Mouse (Mus musculus) embryo, embryonic 9.5 days (tissue): ENCODE results near the gene Gm38431.
A peak's percentile ranks its signal among the peaks of the same experiment; 100 is the strongest.

ENCODE experiments used
- DNase-seq: peaks from one replicate; pipeline ENCODE4 v3.0.0-alpha.2; 2017; ENCODE audit errors: extremely low spot score

Gene Gm38431

DNA sequence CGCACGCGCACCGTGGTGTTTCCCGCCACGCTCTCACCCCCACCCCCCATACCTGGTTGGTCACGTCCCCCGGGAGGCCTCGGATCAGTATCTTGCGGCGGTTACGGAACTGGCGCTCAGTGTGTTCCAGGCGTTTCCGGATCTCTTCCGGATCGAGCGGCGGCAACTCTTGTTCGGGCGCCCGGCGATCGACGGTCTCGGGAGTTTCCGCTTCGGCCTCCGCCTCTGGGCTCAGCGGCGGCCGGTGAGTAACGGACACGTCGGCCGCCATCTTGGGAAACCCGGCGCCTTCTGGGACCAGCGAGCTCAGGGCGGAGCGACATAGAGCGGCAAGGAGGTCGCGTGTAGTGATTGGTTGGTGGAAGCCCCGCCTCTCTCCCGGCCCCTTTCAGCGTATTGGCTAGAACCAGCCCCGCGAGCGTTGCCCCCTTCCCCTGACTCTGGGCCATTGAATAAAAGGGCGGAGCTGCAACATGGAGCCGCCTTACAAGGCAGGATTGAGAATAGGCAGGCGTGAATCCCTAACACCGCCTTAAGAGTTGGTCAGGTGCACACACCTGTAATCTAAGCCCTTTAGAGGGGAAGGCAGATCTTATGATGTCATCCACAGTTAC, at the start of gene Gm38431, which contains the start of gene Raver1:
Gene Gm38431 (minus strand): TSS at position 291 of the 614 bp plus-strand sequence.
Gene Raver1 (minus strand): TSS at position 302 of the 614 bp plus-strand sequence.
- DNase-seq = peak; percentile 98

DNA sequence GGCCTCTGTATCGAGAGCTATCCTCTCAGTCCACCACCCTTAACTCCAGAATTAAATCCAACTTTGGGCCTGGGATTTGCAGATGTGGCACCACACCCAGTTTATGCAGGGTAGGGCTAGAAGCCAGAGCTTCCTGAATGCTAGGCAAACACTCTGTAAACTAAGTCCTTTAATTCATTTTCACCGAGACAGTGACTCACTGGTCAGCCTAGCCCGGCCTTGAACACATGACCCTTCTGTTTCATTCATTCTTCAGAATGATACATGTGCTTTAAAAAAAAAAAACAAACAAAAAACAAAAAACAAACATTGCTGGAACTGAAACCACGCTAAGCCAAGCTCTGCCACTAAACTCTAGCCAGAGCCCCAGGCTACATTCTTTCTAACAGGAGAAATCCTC, 46.6 kb upstream of the Gm38431 start:
- no peak for DNase-seq

DNA sequence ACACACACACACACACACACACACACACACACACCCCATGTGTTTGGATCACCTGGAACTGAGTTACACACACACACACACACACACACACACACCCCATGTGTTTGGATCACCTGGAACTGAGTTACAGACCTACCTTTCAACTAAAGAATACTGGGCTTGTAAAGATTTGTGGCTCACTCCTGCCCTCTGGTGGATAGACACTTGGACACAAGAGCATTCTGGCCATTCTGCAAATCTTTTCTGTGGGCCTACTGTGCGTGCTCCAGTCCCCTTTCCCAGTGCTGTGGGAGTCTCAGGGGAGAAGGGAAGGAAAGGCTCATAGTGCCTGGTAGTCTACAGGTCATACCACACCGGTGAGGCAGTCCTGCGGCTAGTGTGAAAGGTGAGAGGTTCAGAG, 45.4 kb upstream of the Gm38431 start:
- DNase-seq = peak; percentile 60

DNA sequence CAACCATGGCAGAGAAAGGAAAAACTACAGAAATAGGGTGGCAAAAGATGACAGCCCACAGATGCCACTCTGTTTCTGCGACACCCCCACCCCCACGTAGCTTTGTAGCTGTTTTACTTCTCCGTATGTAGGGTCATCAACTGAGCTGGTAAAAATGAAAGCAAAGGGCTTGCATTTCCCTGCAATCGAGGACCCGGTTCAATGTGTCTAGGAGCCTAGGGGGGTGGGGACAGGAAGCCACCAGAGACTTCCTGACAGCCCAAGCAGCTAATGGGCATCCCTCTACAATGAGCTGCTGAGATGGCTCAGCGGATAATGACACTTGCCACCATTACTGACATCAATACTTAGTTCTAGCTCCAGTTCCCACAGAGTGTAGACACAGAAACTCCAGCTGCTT, 44.6 kb upstream of the Gm38431 start:
- DNase-seq = no peak

DNA sequence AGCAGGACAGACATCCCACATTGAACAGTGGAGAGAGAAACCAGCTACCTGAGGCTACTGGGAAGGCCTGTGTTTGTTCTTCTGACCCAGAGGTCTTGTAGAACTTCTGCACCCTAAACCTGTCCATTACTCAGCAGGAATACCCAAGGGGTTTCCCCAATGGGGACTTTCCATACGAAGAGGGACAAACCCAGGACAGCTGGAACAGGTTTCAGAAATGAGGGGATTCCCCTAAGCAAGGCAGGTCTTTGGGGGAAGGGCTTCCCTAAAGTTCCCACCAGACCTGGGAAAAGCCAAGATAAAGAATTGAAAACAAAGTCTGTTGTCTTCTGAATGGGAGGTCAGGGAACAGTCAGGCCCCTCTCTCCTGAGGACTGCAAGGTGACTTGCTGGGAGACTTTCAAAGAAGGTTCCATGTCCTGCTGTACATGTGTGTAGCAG, 44.2 kb upstream of the Gm38431 start:
- DNase-seq = no peak

DNA sequence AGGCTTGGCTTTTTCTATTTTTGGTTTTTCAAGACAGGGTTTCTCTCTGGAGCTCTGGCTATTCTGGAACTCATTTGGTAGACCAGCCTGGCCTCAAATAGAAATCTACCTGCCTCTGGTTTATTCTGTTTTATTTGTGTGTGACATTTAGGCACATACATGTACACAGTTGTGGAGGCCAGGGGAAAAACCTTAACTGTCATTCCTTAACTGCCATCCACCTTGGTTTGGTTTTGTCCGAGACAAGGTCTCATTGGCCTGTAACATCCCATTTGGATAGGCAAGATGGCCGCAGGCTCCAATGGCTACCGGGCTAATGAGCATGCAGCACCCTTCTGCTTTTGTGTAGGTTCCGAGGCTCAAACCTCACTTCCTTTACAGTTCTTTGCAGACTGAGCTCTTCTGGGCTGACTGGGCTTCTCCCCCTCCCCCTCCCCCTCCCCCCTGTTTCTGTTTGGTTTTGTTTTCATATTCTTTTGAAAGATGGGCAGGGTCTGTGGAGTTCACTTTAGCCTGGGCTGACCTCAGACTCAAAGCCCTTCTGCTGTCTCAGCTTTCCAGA, 43.6 kb upstream of the Gm38431 start:
- DNase-seq = no peak

DNA sequence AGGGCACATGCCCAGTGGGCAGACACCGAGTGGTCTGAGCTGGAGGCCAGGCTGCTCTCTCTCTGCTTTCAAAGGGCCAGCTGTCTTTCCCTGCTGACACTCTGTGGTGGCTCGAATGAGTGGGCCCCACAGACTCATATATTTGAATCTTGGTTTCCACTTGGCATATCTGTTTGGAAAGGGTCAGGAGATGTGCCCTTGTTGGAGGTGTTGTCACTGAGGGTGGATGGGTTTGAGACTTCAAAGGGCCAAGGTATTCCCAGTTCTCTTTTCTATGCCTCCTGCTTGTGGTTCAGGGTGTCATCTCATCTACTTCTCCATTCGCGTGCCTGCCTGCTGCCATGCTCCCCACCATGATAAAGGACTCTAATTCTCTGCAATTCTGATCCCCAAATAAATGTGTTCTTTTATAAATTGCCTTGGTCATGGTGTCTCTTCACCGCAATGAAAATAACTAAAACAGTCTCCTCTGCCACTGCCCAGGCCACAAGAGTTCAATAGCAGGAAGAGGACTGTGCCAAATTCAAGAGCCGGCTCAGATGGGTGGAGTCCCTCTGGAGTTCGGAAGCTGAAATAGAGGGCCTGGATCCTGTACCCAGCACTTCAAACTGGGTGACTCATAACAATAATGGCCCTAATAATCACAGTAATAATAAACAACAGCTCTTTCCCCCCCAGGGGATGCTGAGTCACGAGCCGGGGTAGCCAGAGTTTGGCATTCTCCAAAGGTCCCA, 43.0 kb upstream of the Gm38431 start:
- no peak for DNase-seq

DNA sequence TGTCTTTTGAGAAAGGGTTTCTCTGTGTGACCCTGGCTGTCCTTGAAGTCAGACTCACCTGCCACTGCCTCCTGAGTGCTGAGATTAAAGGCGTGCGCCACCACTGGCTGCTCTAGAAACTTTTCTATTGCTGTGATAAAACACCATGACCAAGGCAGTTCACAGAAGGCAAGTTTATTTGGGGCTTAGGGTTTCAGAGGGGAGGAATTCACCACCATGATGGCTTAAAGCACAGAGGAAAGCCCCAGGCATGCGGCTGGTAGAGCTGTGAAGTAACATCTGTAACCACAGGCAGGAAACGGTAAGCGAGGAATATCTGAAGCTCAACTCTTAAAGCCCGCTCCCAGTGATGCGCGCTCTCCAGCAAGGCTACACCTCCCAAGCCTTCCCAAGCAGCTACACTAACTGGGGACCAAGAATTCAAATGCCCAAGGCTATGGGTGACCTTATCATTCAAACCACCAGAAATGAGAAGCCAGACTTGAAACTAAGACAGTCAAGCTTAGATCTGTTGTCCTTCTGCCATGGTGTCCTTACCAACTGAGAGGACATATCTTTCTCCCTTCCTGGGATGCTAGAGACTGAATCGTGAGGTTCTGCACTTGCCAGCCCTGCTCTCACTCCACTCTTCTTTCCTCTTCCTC, 41.4 kb upstream of the Gm38431 start:
- DNase-seq = no peak

DNA sequence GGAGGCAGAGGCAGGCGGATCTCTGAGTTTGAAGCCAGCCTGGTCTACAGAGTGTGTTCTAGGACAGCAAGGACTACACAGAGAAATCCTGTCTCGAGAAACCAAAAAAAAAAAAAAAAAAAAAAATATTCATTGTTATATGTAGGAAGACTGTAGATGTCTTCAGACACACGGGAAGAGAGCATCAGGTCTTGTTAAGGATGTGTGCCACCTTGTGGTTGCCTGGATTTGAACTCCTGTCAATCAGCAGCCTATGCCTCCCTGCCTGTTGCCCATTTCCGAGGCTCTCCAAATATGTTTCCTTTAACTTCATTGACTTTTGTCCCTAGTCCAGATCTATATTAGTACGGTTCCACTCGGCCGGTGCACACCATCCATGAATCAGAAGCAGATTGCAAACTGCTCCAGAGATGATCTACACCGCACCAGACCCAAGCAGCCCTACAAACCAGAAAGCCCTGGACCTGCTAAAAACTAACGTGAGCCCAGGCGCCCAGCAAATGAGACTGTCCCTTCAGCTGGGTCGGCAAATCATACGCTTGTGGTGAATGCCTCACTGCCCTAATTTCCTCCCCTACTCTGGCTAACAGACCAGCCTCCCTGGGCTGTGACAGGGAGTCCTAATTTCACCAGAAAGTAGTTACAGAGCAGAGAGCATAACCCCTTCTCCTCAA, 40.4 kb upstream of the Gm38431 start:
- no peak for DNase-seq

DNA sequence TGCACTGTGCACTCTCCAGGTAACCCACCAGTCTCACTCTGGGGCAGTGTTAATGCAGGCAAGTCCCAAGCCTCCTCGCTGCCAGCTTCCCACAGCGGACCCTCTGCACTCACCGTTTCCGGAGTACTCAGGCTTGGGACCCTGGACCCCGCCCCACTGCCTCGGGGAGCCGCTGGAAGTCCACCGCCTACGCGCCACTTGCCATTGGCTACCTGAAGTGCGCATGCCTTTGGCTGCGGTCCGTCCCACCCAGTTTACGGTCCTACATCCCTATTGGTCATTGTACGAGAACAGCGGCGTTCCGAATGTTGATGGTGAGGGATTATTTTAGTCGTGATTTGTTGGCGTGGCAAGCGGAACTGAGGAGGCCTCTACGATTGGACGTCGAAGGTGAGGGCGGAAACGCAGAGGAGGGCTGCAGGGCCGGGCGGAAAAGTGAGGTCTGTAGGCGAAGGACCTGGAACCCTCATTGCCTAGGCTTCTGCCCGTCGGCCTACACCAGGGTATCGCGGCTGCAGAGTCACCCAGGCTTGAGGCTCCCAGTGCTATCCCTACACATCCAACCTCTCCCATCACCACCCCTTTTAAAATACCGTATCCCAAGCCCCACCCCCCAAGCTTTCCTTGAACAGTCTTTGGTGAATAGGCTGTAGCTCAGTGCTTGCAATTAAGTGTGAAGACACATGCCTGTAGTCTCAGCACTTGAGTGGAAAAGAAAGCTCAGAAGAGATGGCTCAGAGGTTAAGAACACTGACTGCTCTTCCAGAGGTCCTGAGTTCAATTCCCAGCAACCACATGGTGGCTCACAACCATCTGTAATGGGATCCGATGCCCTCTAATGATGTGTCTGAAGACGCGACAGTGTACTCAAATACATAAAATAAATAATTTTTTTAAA, 39.5 kb upstream of the Gm38431 start, which contains the start of gene Tyk2:
Gene Tyk2 (minus strand): TSS at position 185 of the 898 bp plus-strand sequence.
- DNase-seq = peak; percentile 91

DNA sequence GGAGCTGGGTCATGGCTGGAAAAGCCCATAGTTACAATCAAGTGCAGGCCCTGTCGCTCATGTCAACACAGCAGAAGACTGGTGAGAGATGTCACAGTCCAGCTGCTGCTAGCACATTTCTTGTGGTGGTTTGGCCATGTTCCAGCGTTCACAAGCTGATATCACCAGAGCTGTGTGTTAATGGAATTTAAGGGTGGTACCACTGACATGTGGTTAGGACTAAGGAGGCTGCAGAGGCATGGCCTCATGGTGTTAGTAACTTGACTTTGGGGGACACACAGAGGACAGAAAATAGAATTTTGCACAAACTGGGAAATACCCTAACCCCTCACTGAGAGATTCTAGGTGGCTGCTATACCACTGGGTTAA, 34.4 kb upstream of the Gm38431 start:
- DNase-seq = no peak

DNA sequence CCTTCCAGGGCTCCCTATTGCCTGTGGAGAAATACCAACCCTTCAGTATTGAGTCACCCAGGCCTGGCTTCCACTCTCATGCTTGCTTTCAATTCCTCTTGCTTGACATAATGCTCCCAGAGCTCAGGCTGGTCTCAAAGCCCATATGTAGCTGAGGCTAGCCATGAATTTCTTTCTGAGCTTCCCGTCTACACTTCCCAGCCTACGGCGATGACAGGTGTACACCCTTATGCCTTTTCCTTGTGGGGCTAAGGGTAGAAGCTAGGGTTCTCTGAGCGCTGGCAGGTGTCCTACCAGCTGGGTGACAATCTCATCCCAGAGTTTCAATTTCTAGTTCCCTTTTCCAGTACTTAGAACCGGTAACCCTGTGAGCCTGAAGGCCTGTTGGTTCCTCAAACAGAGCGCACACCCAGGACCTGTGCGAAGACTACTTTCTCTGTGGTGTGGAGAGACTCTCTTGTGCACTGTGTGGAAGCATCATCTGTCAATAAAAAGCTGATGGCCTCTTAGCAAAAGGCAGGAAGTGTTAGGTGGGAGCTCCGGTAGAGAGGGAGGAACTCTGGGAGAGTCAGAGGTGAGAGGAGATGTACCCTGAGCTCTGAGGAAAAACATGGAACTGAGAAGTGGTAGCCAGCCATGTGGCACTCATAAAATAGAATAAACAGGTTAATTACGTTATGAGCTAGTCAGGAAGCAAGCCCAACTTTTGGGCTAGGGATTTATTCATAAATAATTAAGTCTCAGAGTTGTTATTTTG, 33.9 kb upstream of the Gm38431 start:
- DNase-seq = no peak

DNA sequence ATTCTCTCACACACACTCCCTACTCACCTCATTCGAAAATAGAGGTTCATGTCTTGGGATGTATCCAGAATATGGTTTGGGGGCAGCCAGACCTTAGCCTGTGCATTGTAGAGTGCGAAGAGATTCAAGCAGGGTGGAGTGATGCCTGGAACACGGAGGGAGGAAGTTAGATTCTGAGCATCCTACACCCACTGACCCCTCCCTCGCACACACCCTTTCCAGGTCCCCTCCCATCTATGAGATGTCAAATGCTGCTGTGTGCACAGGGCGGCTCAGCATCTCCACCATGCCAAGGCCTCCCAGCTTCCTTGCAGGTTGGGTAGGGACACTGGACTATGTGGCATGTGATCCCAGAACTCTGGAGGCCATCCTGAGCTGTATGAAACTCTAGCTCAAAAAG, 33.0 kb upstream of the Gm38431 start:
- no peak for DNase-seq

DNA sequence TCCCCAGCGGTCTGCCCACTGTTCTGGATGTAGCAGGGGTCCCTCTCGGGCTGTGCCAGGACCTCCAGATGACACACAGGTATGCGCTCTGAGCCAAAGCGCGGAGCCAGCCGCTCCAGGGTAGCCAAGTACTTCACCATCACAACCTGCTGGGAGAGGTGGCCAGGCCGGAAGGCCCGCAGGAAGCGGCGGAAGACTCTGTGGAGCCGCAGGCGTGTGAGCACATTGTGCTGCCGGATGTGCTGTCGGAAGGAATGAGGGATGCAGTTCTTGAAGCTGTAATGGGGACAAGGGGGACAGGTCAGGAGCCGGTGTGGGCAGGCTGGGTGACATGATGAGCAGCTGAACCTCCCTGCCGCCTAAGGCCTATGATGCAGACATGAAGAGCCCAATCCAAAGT, 29.7 kb upstream of the Gm38431 start:
- no peak for DNase-seq

DNA sequence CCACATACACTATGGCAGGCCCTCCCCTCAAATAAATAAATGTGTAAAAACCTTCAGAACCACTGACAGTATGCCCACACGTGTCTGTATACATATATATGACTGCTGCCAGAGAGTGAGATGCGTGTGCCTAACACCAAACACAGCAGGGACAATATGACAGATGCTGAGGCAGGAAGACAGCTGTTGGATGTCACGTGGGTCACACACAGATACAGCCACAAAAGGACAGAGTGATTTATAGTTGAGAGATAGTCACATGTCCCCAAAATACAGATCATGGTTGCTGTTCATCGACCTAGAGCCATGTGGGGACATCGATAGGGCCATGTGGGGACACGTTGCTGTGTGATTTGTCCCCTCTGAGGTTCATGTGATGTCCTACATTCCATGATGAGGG, 25.3 kb upstream of the Gm38431 start:
- no peak for DNase-seq

DNA sequence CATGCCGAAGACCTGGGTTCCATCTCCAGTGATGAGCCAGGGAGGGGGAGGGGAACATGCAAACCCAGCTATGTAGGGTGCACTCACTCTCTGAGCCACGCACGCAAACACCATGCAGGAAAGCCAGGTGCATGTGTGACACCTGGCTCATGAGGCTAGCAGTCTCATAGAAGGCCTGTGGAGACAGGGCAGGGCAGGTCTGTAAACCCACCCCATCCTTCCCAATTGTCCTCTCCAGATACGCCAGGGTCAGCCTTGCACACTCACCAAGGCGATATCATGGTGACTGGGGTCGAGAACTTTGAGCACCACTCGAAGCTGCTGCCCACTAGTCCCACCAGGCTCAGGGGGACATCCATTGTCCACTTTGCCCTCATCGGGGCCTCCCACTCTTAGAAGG, 23.3 kb upstream of the Gm38431 start:
- DNase-seq = no peak

DNA sequence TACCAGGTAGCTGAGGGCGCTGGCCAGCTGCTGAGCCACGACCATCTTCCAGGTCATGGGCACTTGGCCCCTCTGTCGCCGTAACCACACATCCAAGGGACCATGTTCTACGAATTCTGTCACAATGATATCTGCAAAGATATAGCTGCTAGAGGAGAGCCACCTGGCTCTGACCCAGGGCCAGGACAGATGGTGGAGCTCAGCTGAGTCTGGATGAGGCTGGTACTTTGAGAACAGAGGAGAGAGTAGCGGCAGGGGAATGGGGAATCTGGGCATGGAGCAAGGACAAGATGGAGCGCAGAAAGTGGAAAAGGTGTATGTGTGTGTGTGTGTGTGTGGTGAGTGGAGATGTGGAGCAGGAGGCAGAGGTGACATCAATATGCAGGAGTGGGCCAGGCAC, 22.4 kb upstream of the Gm38431 start:
- DNase-seq = no peak

DNA sequence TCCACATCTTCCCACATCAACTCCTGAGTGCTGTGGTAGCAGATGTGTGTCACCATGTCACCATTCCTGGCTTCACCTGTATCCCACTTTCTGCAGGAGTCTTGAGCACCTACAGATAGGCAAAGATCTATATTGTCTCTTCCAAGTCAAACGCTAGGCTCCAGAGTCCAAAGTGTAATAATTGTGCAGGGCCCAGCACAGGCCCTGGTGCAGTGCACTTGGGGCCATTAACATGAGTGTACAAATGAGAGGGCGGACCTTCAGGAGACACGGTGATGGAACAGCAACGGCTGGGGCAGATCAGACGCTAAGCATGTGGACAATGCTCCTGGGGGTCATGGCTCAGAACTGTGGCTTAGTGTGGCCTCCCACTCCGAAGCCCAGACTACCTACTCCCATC, 22.0 kb upstream of the Gm38431 start:
- no peak for DNase-seq

DNA sequence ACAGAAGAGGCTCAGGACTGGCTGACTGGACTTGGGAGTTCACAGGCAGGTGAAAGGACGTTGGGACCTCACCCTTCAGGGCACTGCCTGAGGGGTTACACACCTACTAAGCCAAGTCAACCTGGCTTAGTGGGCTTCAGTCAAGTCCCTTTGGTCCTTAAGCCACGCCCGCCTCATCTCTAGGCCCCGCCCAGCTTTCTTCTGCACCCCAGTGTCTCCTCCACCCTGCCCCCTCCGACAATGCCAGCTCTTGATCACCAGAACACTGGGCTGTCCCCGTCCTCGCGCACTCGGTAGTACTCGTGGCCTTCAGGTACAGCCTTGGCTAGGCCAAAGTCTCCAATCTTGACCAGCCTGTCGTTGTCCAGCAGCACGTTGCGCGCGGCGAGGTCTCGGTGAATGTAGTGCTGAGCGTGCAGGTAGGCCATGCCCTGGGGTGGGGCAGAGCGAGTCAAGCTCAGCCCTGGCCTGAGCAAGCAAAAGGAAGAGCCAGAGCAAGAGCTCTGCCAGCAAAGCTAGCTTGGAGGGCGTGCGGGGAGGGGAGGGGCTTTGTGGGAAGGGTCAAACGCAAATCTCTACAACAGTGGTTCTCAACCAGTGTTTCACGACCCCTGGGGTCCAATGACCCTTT, 15.9 kb upstream of the Gm38431 start:
- DNase-seq = no peak
